Mouse (Mus musculus) cerebellum, adult 11 months (tissue): ENCODE measurements at regions not wholly inside any gene's neighbourhood (a gene's known extent, or its start where the extent isn't known, plus 50 kb on each side); places are given as distances from the start of the nearest gene placed in this dataset.

ENCODE experiments used
- DNase-seq: peaks from one replicate; pipeline ENCODE4 v3.0.0; 2022

GRCm38 (mm10) chr5:64537113-64537780 lies 265.9 kb upstream of the Klf3 start:
- DNase-seq: no peak

- DNase-seq: no peak
These were observed 261.4 kb upstream of the Klf3 start for GRCm38 (mm10) chr5:64541765-64542164.

- no peak for DNase-seq
These were observed 247.3 kb upstream of the Klf3 start for GRCm38 (mm10) chr5:64555931-64556330.

GRCm38 (mm10) chr5:64566451-64567390 lies 236.5 kb upstream of the Klf3 start:
- no peak for DNase-seq

- no peak for DNase-seq
These were observed 235.4 kb upstream of the Klf3 start for GRCm38 (mm10) chr5:64567813-64568212.

GRCm38 (mm10) chr5:64568294-64568693 lies 234.9 kb upstream of the Klf3 start:
- no peak for DNase-seq

GRCm38 (mm10) chr5:64574386-64574785 lies 228.8 kb upstream of the Klf3 start:
- no peak for DNase-seq

GRCm38 (mm10) chr5:64575896-64576295 lies 227.3 kb upstream of the Klf3 start:
- no peak for DNase-seq

GRCm38 (mm10) chr5:64576426-64577262 lies 226.5 kb upstream of the Klf3 start:
- DNase-seq: no peak

GRCm38 (mm10) chr5:64577424-64577823 lies 225.8 kb upstream of the Klf3 start:
- DNase-seq: no peak

- DNase-seq: no peak
These were observed 224.7 kb upstream of the Klf3 start for GRCm38 (mm10) chr5:64578536-64578935.

GRCm38 (mm10) chr5:64579086-64579485 lies 224.1 kb upstream of the Klf3 start:
- no peak for DNase-seq

- no peak for DNase-seq
These were observed 223.5 kb upstream of the Klf3 start for GRCm38 (mm10) chr5:64579494-64580339.

GRCm38 (mm10) chr5:64580340-64580723 lies 222.9 kb upstream of the Klf3 start:
- no peak for DNase-seq

- no peak for DNase-seq
These were observed 222.3 kb upstream of the Klf3 start for GRCm38 (mm10) chr5:64580786-64581445.

GRCm38 (mm10) chr5:64581461-64581860 lies 221.7 kb upstream of the Klf3 start:
- DNase-seq: no peak

- DNase-seq: no peak
These were observed 221.2 kb upstream of the Klf3 start for GRCm38 (mm10) chr5:64582031-64582430.

GRCm38 (mm10) chr5:64584308-64584707 lies 218.9 kb upstream of the Klf3 start:
- no peak for DNase-seq

- DNase-seq: no peak
These were observed 218.0 kb upstream of the Klf3 start for GRCm38 (mm10) chr5:64585076-64585786.

GRCm38 (mm10) chr5:64586316-64586715 lies 216.9 kb upstream of the Klf3 start:
- no peak for DNase-seq

GRCm38 (mm10) chr5:64586933-64587332 lies 216.3 kb upstream of the Klf3 start:
- no peak for DNase-seq
